Mouse (Mus musculus) midbrain, embryonic 14.5 days (tissue): ENCODE data around the gene Doc2a. TPM values are rescaled to one million over a fixed set of nuclear protein-coding genes. Genes with fewer than 3 reads are reported as not detected.
A peak's percentile ranks its signal among the peaks of the same experiment; 100 is the strongest.

Experiments used
- ATAC-seq: fragments of 200-750 bp; cut with Nextera tagmentation; 2 replicates; pipeline ENCODE4 v1.8.0; 2017; ENCODE audit warnings: moderate number of reproducible peaks, moderate library complexity; ENCODE audit not compliant: low FRiP score, low TSS enrichment
- DNase-seq: peaks from one replicate; pipeline ENCODE4 v3.0.0-alpha.2; 2015
- H3K27ac ChIP-seq: fragments of 300-500 bp; sonication (generic); replicated peaks from 2 replicates; pipeline ENCODE4 v1.5.1; 2014; ENCODE audit warnings: mild to moderate bottlenecking, low read depth, low read length, moderate library complexity
- H3K27me3 ChIP-seq: fragments of 300-500 bp; sonication (generic); 2 replicates; pipeline ENCODE4 v1.6.1; 2014; ENCODE audit warnings: low read length, control low read depth, mixed read lengths; ENCODE audit not compliant: control insufficient read depth, insufficient read depth
- H3K36me3 ChIP-seq: fragments of 300-500 bp; sonication (generic); 2 replicates; pipeline ENCODE4 v1.6.1; 2014; ENCODE audit warnings: low read length, control low read depth; ENCODE audit not compliant: control insufficient read depth, insufficient read depth
- H3K4me1 ChIP-seq: fragments of 300-500 bp; sonication (generic); 2 replicates; pipeline ENCODE4 v1.6.1; 2014; ENCODE audit warnings: mild to moderate bottlenecking, antibody characterized with exemption, low read length, control low read depth; ENCODE audit not compliant: control insufficient read depth, insufficient read depth
- H3K4me2 ChIP-seq: fragments of 300-500 bp; sonication (generic); 2 replicates; pipeline ENCODE4 v1.6.1; 2014; ENCODE audit warnings: mild to moderate bottlenecking, low read length, moderate library complexity
- H3K4me3 ChIP-seq: fragments of 300-500 bp; sonication (generic); replicated peaks from 2 replicates; pipeline ENCODE4 v1.5.1; 2014; ENCODE audit warnings: low read depth, low read length
- H3K9ac ChIP-seq: fragments of 300-500 bp; sonication (generic); replicated peaks from 2 replicates; pipeline ENCODE4 v1.6.1; 2014; ENCODE audit warnings: mild to moderate bottlenecking, low read length, moderate library complexity
- H3K9me3 ChIP-seq: fragments of 300-500 bp; sonication (generic); 2 replicates; pipeline ENCODE4 v1.6.1; 2016; ENCODE audit warnings: low read length, control low read depth, mixed read lengths; ENCODE audit not compliant: control insufficient read depth
- WGBS: fragments of 180-500 bp; shearing (Covaris S2); extraction: QIAGEN DNeasy Blood & Tissue Kit; methylation state at CpG from one replicate; pipeline ENCODE4 v1.1.7; 2014; 5-methylcytosine and 5-hydroxymethylcytosine counted together
- polyA plus RNA-seq: library from polyadenylated mRNA; unstranded; fragments of >200 nt; fragmentation: Nextera tagmentation; extraction: Ambion mirVana; gene quantifications from 2 replicates; pipeline ENCODE4 v1.2.1, GENCODE M21; 2014

Doc2a gene
- polyA plus RNA-seq, 1 experiment from 2014 or later, result 9.7 TPM

DNA sequence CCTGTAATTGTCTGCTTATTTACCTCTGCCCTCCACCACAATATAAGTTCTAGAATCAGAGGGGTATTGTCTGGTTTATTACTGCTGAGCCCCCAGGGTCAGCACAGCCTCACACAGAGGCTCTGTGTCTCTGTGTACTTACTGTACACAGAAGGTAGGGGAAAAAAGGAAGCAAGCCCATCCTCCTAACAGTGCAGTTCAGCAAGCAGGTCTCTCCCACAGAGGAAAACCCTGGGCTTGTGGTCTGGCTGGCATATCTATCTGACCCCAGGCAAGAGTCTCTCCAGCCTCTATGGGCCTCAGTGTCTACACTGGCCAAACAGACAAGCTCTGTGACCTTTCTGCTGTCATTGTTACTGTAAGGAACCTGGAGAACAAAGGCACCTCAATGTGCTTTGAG lies 43.5 kb upstream of the Doc2a start:
- H3K4me1 ChIP-seq, result peaks cover 17% of the 10 kb centered on the region
- no peak overlapping the region for H3K4me2 ChIP-seq
- H3K36me3 ChIP-seq, result no peaks in the 10 kb centered on the region
- no peak overlapping the region for H3K9ac ChIP-seq
- H3K9me3 ChIP-seq, result no peaks in the 10 kb centered on the region
- H3K4me3 ChIP-seq, result no peak overlapping the region
- H3K27ac ChIP-seq, result no peak overlapping the region
- ATAC-seq (no peak), DNase-seq (no peak)
- H3K27me3 ChIP-seq, result no peaks in the 10 kb centered on the region

DNA sequence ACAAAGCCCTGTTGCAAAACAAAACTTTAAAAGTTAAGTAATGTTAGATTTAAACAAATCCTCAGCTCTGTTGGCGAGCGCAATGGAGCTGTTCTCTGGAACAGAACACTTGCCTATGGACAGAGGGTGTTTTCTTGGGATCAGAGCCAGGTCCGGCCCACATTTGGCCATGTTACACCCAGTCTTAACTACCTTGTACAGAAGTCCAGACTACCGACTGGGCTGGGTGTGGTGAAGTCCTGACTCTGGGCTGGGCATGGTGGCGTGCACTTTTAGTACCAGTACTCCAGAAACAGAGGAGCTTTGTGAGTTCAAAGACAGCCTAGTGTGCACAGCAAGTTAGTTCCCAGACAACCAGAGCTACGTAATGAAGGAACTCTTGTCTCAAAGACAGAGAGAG lies 40.3 kb upstream of the Doc2a start:
- Histone ChIP-seq H3K9me3 (no peaks in the 10 kb centered on the region), H3K4me2 (no peak overlapping the region), H3K4me3 (no peak overlapping the region), H3K27me3 (no peaks in the 10 kb centered on the region), H3K27ac (no peak overlapping the region), H3K36me3 (no peaks in the 10 kb centered on the region), H3K4me1 (peaks cover 13% of the 10 kb centered on the region), H3K9ac (no peak overlapping the region)
- no peak for ATAC-seq
- WGBS, result 93% methylated on average over 6 of the region's 6 CpGs
- no peak for DNase-seq

DNA sequence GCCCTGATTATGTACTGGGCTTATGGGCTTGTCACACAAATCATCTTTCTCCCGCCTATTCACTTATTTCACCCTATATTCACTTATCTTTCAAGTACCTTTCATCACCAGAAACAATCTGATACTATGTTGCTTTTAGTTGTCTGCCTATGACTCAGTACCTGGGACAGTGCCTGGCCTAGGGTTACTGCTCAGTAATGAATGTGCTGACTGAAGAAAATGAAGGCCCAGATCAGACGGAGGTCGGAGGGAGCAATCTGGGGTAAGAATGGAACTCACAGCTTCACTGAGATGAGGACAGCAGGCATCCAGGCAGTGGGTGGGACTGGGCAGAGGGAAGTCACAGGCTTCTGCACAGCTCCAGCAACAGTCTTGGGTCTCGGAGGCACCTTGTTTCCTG lies 39.8 kb upstream of the Doc2a start:
- no peak for ATAC-seq
- WGBS, result 72% methylated on average over 4 of the region's 4 CpGs
- no peak overlapping the region for H3K4me3 ChIP-seq

GRCm38 (mm10) chr7:126808703-126809455 lies 38.3 kb upstream of the Doc2a start:
- WGBS, result under 1% methylated on average over 43 of the region's 43 CpGs
- Histone ChIP-seq H3K4me3 (peak overlapping the region; percentile 68), H3K4me1 (peaks cover 13% of the 10 kb centered on the region), H3K9me3 (no peaks in the 10 kb centered on the region), H3K36me3 (no peaks in the 10 kb centered on the region), H3K9ac (peak overlapping the region; percentile 74), H3K27ac (peak overlapping the region; percentile 66), H3K27me3 (no peaks in the 10 kb centered on the region), H3K4me2 (peak overlapping the region; percentile 89)
- ATAC-seq (peak; percentile 91), DNase-seq (peak; percentile 92)

More for the DNA sequence above, 39.8 kb upstream of the Doc2a start:
- H3K4me1 ChIP-seq, result peaks cover 13% of the 10 kb centered on the region
- H3K9me3 ChIP-seq, result no peaks in the 10 kb centered on the region
- no peaks in the 10 kb centered on the region for H3K36me3 ChIP-seq
- DNase-seq, result no peak
- no peak overlapping the region for H3K9ac ChIP-seq
- no peak overlapping the region for H3K4me2 ChIP-seq
- H3K27ac ChIP-seq, result no peak overlapping the region
- no peaks in the 10 kb centered on the region for H3K27me3 ChIP-seq

DNA sequence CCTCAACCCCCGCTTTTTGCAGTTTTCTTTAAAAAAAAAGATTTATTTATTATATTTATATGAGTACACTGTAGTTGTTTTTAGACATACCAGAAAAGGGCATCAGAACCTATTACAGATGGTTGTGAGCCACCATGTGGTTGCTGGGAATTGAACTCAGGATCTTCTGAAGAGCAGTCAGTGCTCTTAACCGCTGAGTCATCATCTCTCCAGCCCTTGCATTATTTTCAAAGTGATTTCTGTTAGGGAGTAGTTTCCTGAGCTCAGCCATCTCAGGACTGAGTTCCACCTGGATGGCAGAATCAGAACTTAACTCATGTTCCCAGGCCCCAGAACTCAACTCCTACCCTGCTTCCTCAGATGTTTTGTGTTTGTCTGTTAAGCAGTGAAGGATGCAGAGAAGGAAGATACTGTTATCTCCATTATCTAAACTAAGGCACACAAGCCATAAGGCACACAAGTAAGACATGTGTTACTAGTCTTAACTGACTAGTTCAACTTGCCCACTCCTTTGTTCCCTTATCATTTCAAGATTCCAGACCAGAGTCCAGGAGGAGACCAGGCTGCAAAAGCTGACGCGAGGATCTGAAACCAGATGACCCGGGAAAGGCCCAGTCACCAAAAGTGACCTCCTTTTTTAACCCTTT lies 37.4 kb upstream of the Doc2a start:
- H3K27ac ChIP-seq, result no peak overlapping the region
- H3K9me3 ChIP-seq, result no peaks in the 10 kb centered on the region
- no peak overlapping the region; the same call in 1 of the 2 replicates for H3K4me3 ChIP-seq
- peaks cover 13% of the 10 kb centered on the region for H3K4me1 ChIP-seq
- peak overlapping the region; percentile 89; the same call in 1 of the 2 replicates for H3K4me2 ChIP-seq
- ATAC-seq (no peak), DNase-seq (no peak)
- 75% methylated on average over 5 of the region's 5 CpGs for WGBS
- no peaks in the 10 kb centered on the region for H3K27me3 ChIP-seq
- no peak overlapping the region for H3K9ac ChIP-seq
- no peaks in the 10 kb centered on the region for H3K36me3 ChIP-seq

DNA sequence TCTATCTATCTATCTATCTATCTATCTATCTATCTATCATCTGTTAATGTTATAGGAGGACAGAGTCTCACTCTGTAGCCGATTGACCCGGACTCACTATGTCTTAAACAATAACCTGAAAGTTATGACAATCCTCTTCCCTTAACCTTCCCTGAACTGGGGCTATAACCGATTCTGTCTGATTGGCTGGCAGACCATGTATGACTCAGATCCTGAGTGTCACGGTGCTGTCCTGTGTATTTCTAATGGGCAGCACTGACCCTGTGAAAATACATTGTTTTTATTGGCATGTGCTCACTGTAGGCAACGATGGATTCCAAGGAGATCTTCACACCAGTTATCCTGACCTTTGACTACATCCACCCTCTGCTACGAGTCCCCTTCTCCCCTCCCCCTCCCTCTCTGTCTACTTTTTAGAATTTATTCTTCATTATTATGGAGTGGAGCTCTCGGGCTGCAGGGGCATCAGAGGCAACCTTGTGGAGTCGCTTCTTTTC lies 31.4 kb upstream of the Doc2a start:
- ATAC-seq (no peak), DNase-seq (no peak)
- no peak overlapping the region for H3K4me2 ChIP-seq
- WGBS, result 60% methylated on average over 8 of the region's 8 CpGs
- H3K9me3 ChIP-seq, result no peaks in the 10 kb centered on the region
- no peaks in the 10 kb centered on the region for H3K36me3 ChIP-seq
- H3K27me3 ChIP-seq, result no peaks in the 10 kb centered on the region
- H3K4me3 ChIP-seq, result no peak overlapping the region
- H3K4me1 ChIP-seq, result no peaks in the 10 kb centered on the region
- no peak overlapping the region for H3K9ac ChIP-seq
- H3K27ac ChIP-seq, result no peak overlapping the region

- no peak overlapping the region for H3K4me2 ChIP-seq
- H3K9ac ChIP-seq, result no peak overlapping the region
- WGBS, result 91% methylated on average over 8 of the region's 8 CpGs
These were observed 30.7 kb upstream of the Doc2a start for GRCm38 (mm10) chr7:126816494-126816893.

GRCm38 (mm10) chr7:126817595-126817994 lies 29.6 kb upstream of the Doc2a start:
- H3K4me3 ChIP-seq, result no peak overlapping the region
- H3K27me3 ChIP-seq, result no peaks in the 10 kb centered on the region
- ATAC-seq (no peak), DNase-seq (no peak)
- H3K9ac ChIP-seq, result no peak overlapping the region
- no peaks in the 10 kb centered on the region for H3K9me3 ChIP-seq
- H3K4me2 ChIP-seq, result no peak overlapping the region
- H3K4me1 ChIP-seq, result peaks cover 7% of the 10 kb centered on the region; the same call in 1 of the 2 replicates
- WGBS, result 85% methylated on average over 7 of the region's 7 CpGs
- no peak overlapping the region for H3K27ac ChIP-seq
- no peaks in the 10 kb centered on the region for H3K36me3 ChIP-seq

More at GRCm38 (mm10) chr7:126816494-126816893, 30.7 kb upstream of the Doc2a start:
- DNase-seq (no peak), ATAC-seq (no peak)
- Histone ChIP-seq H3K9me3 (no peaks in the 10 kb centered on the region), H3K4me1 (no peaks in the 10 kb centered on the region), H3K27ac (no peak overlapping the region), H3K36me3 (no peaks in the 10 kb centered on the region), H3K27me3 (no peaks in the 10 kb centered on the region), H3K4me3 (no peak overlapping the region)
